Mouse (Mus musculus) erythroblast, embryonic 14.5 days (primary cell): ENCODE measurements at regions not wholly inside any gene's neighbourhood (a gene's known extent, or its start where the extent isn't known, plus 50 kb on each side); places are given as distances from the start of the nearest gene placed in this dataset.

ENCODE experiments used
- GATA1 ChIP-seq: IDR thresholded peaks from 2 replicates; pipeline ENCODE4 v1.6.1; 2012; ENCODE audit warnings: low read length, inconsistent platforms, mixed read lengths
- TAL1 ChIP-seq: IDR thresholded peaks from 3 replicates; pipeline ENCODE4 v1.6.1; 2012; ENCODE audit warnings: low read length, inconsistent platforms, mixed read lengths

DNA sequence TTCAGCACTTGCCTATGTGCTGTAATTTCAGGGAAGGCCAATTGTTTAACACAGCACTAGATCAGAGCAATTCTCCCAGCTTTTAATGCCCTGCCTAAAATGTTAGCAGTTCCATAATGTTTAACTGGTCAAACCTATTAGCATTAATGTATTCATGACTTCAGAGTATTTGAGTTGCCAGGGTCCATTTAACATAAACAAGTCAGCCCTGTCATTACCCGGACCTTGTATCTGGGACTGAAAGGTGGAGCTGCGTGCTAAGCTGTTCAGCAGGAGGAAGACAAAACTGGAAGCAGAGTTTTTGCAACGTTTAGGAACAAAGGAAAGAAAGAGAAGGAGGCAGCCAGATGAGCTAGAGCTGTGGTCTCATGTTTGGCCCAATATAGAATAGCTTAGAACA, 661.8 kb downstream of the Epm2a start:
- no peak for TF ChIP-seq GATA1
- no peak for TF ChIP-seq TAL1
